Mouse (Mus musculus) lung, embryonic 14.5 days (tissue): ENCODE data around the gene Lzts2. TPM values are rescaled to one million over a fixed set of nuclear protein-coding genes. Genes with fewer than 3 reads are reported as not detected.

ENCODE experiments used
- ATAC-seq: fragments of 200-750 bp; cut with Nextera tagmentation; 2 replicates; pipeline ENCODE4 v1.8.0; 2017; ENCODE audit warnings: mild to moderate bottlenecking, moderate TSS enrichment, moderate library complexity; ENCODE audit not compliant: insufficient read depth
- DNase-seq: peaks from one replicate; pipeline ENCODE4 v3.0.0-alpha.2; 2015
- H3K27ac ChIP-seq: fragments of 300-500 bp; sonication (generic); 2 replicates; pipeline ENCODE4 v1.5.1; 2014; ENCODE audit warnings: low read depth, mild to moderate bottlenecking, moderate library complexity
- H3K27me3 ChIP-seq: fragments of 300-500 bp; sonication (generic); 2 replicates; pipeline ENCODE4 v1.6.1; 2014; ENCODE audit warnings: low read length, control low read depth; ENCODE audit not compliant: insufficient read depth
- H3K36me3 ChIP-seq: fragments of 300-500 bp; sonication (generic); 2 replicates; pipeline ENCODE4 v1.6.1; 2014; ENCODE audit warnings: control low read depth; ENCODE audit not compliant: insufficient read depth
- H3K4me1 ChIP-seq: fragments of 300-500 bp; sonication (generic); 2 replicates; pipeline ENCODE4 v1.6.1; 2014; ENCODE audit warnings: antibody characterized with exemption, control low read depth; ENCODE audit not compliant: insufficient read depth
- H3K4me2 ChIP-seq: fragments of 300-500 bp; sonication (generic); 2 replicates; pipeline ENCODE4 v1.6.1; 2014; ENCODE audit warnings: mild to moderate bottlenecking
- H3K4me3 ChIP-seq: fragments of 300-500 bp; sonication (generic); 2 replicates; pipeline ENCODE4 v1.5.1; 2014; ENCODE audit warnings: low read depth, low read length
- H3K9ac ChIP-seq: fragments of 300-500 bp; sonication (generic); 2 replicates; pipeline ENCODE4 v1.6.1; 2014
- H3K9me3 ChIP-seq: fragments of 300-500 bp; sonication (generic); 2 replicates; pipeline ENCODE4 v1.6.1; 2016; ENCODE audit warnings: low read depth, low read length, control low read depth
- CTCF ChIP-seq: IDR thresholded peaks from 2 replicates; pipeline ENCODE4 v1.5.1; 2016; ENCODE audit warnings: antibody characterized with exemption, low read depth
- WGBS: fragments of 180-500 bp; shearing (Covaris S2); extraction: QIAGEN DNeasy Blood & Tissue Kit; methylation state at CpG from one replicate; pipeline ENCODE4 v1.1.7; 2014; 5-methylcytosine and 5-hydroxymethylcytosine counted together
- polyA plus RNA-seq: library from polyadenylated mRNA; unstranded; fragments of >200 nt; fragmentation: Nextera tagmentation; extraction: Ambion mirVana; gene quantifications from 2 replicates; pipeline ENCODE4 v1.2.1, GENCODE M21; 2014

Gene Lzts2
- polyA plus RNA-seq, 1 experiment from 2014 or later, result 75.4 TPM

GRCm38 (mm10) chr19:45049523-45049922 lies 35.3 kb downstream of the Lzts2 start:
- peaks cover 18% of the 10 kb centered on the region for H3K27me3 ChIP-seq
- no peak for TF ChIP-seq CTCF
- no peak overlapping the region for H3K4me3 ChIP-seq
- no peak overlapping the region for H3K27ac ChIP-seq
- H3K9ac ChIP-seq, result no peak overlapping the region
- H3K9me3 ChIP-seq, result no peaks in the 10 kb centered on the region
- 0 out of 2 replicates have a peak, but pooled peaks cover 7% of the 10 kb centered on the region for H3K4me1 ChIP-seq
- no peak overlapping the region for H3K4me2 ChIP-seq
- WGBS, result 66% methylated on average over 9 of the region's 9 CpGs
- no peak for DNase-seq
- peaks cover 30% of the 10 kb centered on the region; the same call in 1 of the 2 replicates for H3K36me3 ChIP-seq
- no peak for ATAC-seq

DNA sequence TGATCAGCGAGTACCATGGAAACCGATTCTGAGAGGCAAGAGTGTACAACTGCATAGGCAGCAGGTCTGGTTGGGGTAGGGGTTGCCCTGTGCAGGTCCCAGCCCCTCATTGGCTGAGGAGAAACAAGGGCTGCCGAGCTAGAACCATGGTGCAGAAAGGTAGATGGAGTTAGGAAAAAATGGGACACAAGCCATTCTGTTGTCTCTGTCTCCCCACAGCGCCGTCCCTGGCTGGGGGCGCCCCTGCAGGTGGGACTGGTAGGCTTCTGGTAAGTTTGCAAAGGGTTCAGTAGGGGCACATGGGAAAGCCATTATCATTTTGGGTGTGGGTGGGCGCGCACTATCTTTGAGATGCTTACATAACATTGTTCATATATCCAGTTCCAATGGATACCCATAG lies 39.2 kb downstream of the Lzts2 start:
- no peak overlapping the region for H3K27ac ChIP-seq
- H3K36me3 ChIP-seq, result peaks cover 33% of the 10 kb centered on the region; the same call in 1 of the 2 replicates
- no peak overlapping the region for H3K4me3 ChIP-seq
- no peak for ATAC-seq
- H3K4me2 ChIP-seq, result no peak overlapping the region
- TF ChIP-seq CTCF, result no peak
- no peaks in the 10 kb centered on the region for H3K27me3 ChIP-seq
- peaks cover 12% of the 10 kb centered on the region for H3K4me1 ChIP-seq
- no peak overlapping the region for H3K9ac ChIP-seq
- WGBS, result 87% methylated on average over 8 of the region's 8 CpGs
- H3K9me3 ChIP-seq, result no peaks in the 10 kb centered on the region
- no peak for DNase-seq

DNA sequence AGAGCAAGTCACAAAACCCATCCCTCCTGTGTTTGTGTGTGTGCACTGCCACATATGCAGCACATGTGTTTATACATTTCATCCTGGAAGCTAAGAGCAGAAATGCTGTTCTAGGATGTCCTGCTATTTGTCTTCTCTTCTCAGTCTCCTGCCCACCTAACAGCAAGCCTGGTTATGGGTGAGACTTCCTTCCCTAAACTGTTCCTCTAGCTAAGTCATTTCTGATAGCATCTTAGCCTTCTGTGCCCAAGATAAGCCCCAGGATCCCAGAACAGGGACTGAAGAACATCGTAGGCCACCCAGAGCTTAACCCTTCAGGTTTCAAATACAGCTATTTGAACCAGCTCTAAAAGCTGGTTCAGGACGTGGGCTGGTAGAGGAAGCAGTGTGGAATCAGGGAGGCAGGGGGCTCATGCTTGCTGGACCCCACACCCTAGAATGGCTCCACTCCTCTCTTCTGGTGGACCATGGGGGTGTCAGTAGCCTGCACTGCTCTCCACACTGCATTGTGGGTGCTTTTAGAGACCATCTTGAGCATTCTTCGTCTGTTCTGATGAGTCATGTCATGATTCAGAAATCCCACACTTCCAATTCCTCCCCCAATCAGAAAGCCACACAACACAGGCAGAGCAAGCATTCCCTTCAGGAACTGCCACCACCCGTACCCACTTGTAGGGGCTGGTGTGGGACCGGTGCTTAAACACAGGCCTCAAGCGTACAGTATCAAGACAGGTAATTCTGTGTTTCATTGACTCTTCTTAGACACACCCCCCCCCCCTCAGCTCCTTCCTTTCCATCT lies 40.9 kb downstream of the Lzts2 start:
- Histone ChIP-seq H3K27ac (no peak overlapping the region), H3K4me2 (no peak overlapping the region), H3K4me3 (no peak overlapping the region), H3K9ac (no peak overlapping the region), H3K4me1 (peaks cover 12% of the 10 kb centered on the region), H3K9me3 (no peaks in the 10 kb centered on the region), H3K27me3 (no peaks in the 10 kb centered on the region), H3K36me3 (peaks cover 32% of the 10 kb centered on the region; the same call in 1 of the 2 replicates)
- ATAC-seq, result no peak
- no peak for DNase-seq
- 81% methylated on average over 6 of the region's 6 CpGs for WGBS
- TF ChIP-seq CTCF, result no peak

DNA sequence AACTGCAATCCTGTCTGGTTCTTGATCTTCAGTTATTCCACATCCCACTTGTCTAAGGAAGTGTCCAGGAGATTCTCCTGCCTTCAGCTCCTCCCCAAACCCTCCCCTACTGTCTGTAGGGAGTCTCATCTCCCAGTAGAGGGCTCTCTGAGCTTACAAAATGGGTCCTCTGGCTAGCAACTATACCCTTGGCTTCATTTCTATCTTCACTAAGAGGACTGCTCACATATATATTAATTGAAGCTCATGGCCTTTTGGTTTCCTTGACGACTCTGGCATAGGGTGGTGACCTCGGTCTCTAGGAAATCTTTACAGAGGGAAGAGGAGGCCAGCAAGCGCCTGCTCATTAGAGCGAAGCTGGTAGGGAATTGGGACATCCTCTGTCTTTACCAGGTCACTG lies 42.1 kb downstream of the Lzts2 start:
- peak; percentile 12; the same call in 1 of the 2 replicates for ATAC-seq
- H3K4me2 ChIP-seq, result no peak overlapping the region; the same call in 1 of the 2 replicates
- H3K4me1 ChIP-seq, result peaks cover 12% of the 10 kb centered on the region
- peak; percentile 73 for TF ChIP-seq CTCF
- no peak overlapping the region for H3K27ac ChIP-seq
- no peak overlapping the region; the same call in 1 of the 2 replicates for H3K9ac ChIP-seq
- DNase-seq, result peak; percentile 83
- no peaks in the 10 kb centered on the region for H3K9me3 ChIP-seq
- H3K27me3 ChIP-seq, result no peaks in the 10 kb centered on the region
- WGBS, result 32% methylated on average over 4 of the region's 4 CpGs
- H3K36me3 ChIP-seq, result peaks cover 27% of the 10 kb centered on the region; the same call in 1 of the 2 replicates
- H3K4me3 ChIP-seq, result no peak overlapping the region

- DNase-seq, result no peak
- no peak for ATAC-seq
- peaks cover 21% of the 10 kb centered on the region; the same call in 1 of the 2 replicates for H3K36me3 ChIP-seq
Measured at GRCm38 (mm10) chr19:45056908-45057698, 42.9 kb downstream of the Lzts2 start.

GRCm38 (mm10) chr19:45057724-45058112 lies 43.5 kb downstream of the Lzts2 start:
- peak overlapping the region; percentile 78 for H3K9ac ChIP-seq
- peak overlapping the region; percentile 83 for H3K4me2 ChIP-seq
- ATAC-seq, result no peak
- WGBS, result 29% methylated on average over 7 of the region's 7 CpGs
- H3K27me3 ChIP-seq, result no peaks in the 10 kb centered on the region
- H3K36me3 ChIP-seq, result peaks cover 15% of the 10 kb centered on the region; the same call in 1 of the 2 replicates
- peak overlapping the region; percentile 56 for H3K4me3 ChIP-seq
- H3K27ac ChIP-seq, result peak overlapping the region; percentile 96
- H3K9me3 ChIP-seq, result no peaks in the 10 kb centered on the region
- no peak for TF ChIP-seq CTCF
- peaks cover 12% of the 10 kb centered on the region for H3K4me1 ChIP-seq
- peak; percentile 59 for DNase-seq

More at GRCm38 (mm10) chr19:45056908-45057698, 42.9 kb downstream of the Lzts2 start:
- Histone ChIP-seq H3K4me1 (peaks cover 12% of the 10 kb centered on the region), H3K27me3 (no peaks in the 10 kb centered on the region), H3K9me3 (no peaks in the 10 kb centered on the region), H3K9ac (peak overlapping the region; percentile 78), H3K27ac (peak overlapping the region; percentile 96), H3K4me2 (peak overlapping the region; percentile 83), H3K4me3 (peak overlapping the region; percentile 56)
- 71% methylated on average over 7 of the region's 7 CpGs for WGBS
- no peak for TF ChIP-seq CTCF
